Mouse (Mus musculus) cerebellum, adult 18-20 months (tissue): Measurements from ENCODE around the gene Nptn.
"Not testable (repeated sequence)": the region's sequence is repeated elsewhere in the genome, so short reads cannot be mapped to it uniquely, and the experiment has no call there.

Source experiments
- DNase-seq, 2 experiments: peaks; one replicate each; pipeline ENCODE4 v3.0.0; 2021

The Nptn gene

DNA sequence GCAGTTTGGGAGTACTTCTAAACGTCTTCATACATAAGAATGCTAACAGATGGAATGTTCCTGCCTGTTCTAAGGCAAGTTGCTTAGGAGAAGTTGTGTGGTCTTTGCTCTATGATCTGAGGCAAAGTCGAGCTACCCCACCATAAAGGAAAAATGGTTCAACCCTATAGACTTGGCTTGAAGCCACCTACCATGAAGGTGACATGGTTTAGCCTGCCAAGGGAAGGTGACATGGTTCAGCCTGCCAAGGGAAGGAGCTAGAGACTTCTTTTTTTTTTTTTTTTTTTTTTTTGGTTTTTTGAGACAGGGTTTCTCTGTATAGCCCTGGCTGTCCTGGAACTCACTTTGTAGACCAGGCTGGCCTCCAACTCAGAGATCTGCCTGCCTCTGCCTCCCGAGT, 16.1 kb upstream of the Nptn start:
- not testable (repeated sequence) for DNase-seq

DNA sequence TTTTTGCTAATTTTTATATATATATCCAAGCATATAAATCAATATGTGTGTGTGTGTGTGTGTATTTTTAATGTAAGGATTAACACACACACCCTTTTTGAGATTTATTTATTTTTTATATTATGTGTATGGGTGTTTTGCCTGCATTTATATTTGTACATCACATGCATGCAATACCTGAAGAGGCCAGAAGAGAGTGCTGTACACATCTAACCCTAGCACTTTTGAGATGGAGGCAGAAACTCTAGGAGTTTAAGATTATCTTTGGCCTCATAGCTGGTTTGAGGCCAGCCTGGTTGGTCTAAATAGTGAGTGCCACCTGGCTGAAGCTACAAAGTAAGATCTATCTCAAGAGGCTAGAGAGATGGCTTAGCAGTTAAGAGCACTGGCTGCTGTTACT, 14.4 kb upstream of the Nptn start:
- no peak for DNase-seq

GRCm38 (mm10) chr9:58571001-58571400, 11.0 kb upstream of the Nptn start:
- no peak for DNase-seq

GRCm38 (mm10) chr9:58578669-58579068, 3.4 kb upstream of the Nptn start:
- peak; percentile 87 to 90 for DNase-seq

DNA sequence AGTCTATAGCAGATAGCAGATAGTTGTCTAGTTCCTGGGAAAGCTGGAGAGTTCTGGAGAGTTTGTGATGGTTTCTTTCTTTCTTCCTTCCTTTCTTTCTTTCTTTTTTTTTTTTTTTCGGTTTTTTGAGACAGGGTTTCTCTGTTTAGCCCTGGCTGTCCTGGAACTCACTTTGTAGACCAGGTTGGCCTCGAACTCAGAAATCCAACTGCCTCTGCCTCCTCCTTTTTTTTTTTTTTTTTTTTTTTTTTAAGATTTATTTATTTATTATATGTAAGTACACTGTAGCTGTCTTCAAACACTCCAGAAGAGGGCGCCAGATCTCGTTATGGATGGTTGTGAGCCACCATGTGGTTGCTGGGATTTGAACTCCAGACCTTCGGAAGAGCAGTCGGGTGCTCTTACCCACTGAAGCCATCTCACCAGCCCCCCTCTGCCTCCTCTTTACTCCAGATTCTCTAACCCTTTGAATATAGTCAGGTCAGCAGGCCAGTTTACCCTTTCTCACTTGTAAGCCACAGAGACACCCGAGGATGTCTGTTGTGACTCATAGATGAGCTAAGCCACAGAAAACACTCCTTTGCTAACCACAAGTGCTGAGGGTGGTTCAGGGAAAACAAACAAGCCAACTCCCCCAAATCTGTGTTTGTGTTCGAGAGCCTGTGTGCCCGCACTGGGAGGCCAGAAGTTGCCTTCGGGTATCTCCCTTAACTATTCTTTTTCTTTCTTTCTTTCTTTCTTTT, 1.4 kb upstream of the Nptn start:
- DNase-seq: not testable (repeated sequence)

DNA sequence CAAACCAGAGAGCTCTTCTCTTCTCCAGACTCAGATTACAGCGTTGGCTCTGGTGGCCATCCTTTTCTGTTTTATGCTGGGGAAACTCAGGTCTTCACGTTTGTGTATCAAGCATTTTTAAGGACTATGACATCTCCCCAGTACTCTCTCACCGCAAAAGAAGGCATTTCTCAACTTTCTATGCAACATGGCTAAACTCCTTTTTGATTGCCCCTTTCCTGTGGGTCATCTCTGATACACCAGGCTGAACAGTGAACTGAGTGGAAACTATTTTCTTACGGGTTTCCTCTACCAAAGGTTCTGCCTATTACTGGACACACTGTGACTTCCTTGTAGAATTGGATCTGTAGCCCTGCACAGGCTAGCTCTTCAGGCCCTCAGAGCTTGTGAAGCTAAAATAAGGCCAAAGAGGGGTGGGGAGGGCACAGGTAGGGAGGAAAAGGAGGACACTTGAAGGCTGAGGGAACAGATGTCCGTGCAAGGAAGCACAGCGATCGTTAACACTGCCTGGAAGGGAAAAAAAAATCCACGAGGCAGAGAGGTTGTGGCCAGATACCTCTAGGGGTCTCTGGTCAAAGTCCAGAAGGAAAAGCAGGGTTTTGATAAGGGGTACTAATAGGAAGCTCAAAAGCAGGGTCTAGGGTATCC, 633 bp upstream of the Nptn start:
- peak in 1 of 2 experiments; percentile 52 for DNase-seq

GRCm38 (mm10) chr9:58582581-58583266, 684 bp downstream of the Nptn start:
- DNase-seq: peak; percentile 60 to 74

- DNase-seq: peak; percentile 22 to 35
These were observed 1.2 kb downstream of the Nptn start for GRCm38 (mm10) chr9:58583267-58583641.

DNA sequence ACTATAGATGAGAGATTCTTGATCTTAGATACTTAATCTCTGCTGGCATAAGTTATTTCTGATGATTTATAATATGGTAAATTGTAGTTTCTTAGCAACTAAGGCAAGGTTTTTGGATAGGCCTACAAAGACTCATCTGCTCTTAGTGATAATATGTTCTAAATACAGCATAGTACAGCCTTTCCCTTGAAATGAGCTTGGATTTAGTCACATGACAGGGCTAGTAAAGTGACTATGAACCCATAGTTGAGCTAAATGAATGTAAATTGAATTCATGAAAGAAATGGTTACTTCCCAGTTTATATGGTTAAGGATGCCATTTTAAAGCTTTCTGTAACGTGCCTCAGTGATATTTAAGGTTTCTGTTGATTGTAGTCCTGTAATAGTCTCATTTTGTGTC, 2.3 kb downstream of the Nptn start:
- DNase-seq: no peak

DNA sequence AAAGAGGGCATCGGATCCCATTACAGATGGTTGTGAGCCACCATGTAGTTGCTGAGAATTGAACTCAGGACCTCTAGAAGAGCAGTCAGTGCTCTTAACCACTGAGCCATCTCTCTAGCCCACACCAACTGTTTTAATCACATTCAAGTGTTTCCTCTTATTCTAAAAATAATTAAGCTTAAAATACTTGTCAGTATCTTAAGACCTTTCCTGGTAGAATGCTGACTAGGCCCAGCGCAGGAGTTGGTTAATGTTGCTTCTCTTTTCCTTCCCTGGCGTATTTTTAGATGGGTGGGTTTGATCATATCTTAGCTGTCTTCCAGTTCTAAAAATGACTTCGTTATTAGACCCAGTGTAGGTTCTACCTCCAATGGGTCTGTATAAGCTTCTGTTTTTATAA, 6.6 kb downstream of the Nptn start:
- no peak for DNase-seq

DNA sequence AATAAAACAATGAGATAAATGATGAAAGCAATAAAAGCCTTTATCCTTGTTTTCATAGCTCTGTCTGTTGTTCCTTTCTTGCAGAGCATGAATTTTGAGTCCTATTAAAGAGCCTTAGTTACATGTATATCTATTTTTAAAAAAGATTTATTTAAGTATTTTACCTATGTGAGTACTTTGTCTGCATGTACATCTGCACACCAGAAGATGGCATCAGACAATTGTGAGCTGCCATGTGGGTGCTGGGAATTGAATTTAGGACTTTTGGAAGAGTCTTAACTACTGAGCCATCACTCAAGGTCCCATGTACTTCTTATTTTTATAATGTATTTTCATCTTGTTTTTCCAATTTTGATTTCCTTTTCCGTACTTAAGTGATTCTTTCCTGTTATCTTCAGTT, 13.3 kb downstream of the Nptn start:
- DNase-seq: no peak

- peak; percentile 62 to 72 for DNase-seq
These were observed 31.8 kb downstream of the Nptn start for GRCm38 (mm10) chr9:58613790-58614189.

- no peak for DNase-seq
These were observed 33.3 kb downstream of the Nptn start for GRCm38 (mm10) chr9:58615064-58615938.

- DNase-seq: no peak
These were observed 41.0 kb downstream of the Nptn start for GRCm38 (mm10) chr9:58623009-58623408.

DNA sequence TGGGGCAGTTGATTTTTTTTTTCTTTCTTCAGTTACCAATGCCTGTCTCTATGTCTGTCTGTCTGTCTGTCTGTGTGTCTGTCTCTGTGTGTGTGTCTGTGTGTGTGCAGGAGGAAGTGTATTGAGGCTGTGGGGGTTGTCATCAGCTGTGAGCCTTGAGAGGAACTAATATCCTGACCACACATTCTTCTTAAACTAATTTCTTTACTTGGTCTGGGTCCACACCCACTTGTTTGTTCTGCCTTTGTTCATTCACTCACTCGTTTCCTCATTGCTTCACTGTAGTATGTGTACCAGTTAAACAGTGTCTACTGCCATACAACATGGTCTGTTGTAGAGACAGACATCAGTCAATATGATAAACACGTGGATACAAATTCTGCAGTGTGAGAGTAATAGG, 45.2 kb downstream of the Nptn start:
- no peak for DNase-seq

DNA sequence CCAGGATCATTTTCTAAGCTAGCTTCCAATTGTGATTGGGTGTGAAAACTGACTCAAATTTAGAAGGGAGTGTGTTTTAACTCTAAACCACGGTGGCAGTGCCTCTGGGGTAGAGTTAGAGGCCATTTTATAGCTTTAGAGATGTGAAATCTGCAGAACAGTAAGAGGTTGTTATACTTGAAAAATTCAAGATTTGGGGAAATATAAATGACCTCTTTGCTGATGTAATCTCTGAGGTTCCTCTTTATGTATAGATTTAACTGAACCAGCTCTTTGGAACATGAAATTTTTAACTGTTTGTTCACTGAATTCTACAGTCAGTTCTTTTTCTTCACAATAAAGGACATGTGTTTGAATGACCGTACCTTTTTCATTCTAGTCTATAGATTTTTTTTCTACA, 48.4 kb downstream of the Nptn start:
- no peak for DNase-seq

DNA sequence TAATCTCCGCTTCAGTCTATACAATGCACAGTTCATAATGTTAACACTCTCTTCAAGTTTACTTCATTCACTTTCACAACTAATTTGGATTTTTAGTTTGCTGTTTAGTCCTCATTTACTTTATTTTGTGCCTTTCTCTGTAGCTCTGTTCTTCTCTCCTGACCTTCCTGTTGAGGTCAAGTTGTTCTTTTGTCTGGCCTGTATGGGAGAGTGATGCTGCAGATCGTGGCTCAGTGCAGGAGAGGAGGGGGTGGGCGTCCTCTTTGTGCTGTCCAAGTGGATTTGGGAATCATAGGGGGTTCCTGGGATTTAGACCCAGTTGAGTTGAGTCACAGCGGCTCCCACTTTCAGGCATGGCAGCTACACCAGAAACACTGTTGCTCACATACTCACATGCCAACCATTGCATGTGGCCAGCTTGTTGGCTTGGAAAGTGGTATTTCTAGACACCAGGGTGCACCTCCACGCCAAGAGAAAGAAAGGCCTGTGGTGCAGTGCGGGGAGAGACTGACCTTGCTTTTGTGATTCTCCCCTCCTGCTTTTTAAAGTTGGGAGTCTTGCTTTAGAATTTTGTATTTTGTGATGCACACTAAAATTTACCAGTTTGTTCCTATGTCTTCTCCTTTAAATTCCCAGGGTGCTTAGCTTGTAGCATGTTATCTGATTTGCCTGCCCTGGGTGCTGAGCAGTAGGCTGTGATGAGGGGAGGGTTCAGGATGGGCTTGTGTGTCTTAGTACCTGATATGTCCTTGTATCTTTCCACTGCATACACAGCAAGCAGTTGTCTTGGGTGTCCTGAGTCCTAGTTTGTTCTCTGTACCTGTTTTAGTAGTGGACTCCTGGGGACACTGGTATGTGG, 66.6 kb downstream of the Nptn start:
- DNase-seq: peak; percentile 24 to 34

DNA sequence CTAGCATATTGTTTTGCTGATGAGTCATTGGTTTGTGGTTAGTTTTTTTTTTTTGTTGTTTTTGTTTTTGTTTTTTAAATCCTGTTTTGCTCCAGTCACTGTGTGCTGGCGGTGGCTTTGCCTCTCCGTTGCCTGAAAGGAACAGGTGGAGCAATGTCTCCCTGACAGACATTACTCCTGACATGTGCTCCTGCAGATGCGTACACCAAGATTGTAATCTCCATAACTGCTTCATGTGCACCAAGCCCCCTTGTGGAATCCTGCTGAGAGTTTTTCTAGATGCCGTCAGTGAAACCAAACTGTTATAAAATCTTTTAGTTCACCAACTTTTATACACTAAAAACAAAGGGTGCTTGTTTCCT, 67.2 kb downstream of the Nptn start:
- DNase-seq: no peak

DNA sequence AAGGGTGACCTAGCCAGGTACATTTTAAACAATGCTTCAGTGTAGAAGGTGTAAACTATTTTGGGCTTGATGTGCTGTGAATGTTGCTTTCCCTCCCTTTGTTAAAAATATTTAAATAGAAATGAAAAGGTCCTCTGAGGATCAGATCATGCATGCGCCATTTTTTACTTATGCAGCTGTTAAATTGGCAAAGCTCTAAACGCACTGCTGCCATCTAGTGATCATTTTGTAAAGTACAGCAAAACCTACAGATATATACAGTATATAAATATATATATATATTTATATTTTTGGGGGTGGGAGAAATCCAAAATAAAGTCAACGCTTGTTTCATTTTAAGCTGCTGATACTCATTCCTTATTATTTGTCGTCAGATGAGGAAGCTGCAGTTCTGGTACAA, 70.0 kb downstream of the Nptn start:
- peak; percentile 50 to 52 for DNase-seq

GRCm38 (mm10) chr9:58654494-58654893, 72.5 kb downstream of the Nptn start:
- DNase-seq: no peak

- peak; percentile 21 to 44 for DNase-seq
These were observed 74.4 kb downstream of the Nptn start for GRCm38 (mm10) chr9:58656396-58656795.

- no peak for DNase-seq
These were observed 74.8 kb downstream of the Nptn start for GRCm38 (mm10) chr9:58656824-58657223.
